Comparison of ENCODE assay signal across 10 mouse cellular contexts in the genomic region with DNA sequence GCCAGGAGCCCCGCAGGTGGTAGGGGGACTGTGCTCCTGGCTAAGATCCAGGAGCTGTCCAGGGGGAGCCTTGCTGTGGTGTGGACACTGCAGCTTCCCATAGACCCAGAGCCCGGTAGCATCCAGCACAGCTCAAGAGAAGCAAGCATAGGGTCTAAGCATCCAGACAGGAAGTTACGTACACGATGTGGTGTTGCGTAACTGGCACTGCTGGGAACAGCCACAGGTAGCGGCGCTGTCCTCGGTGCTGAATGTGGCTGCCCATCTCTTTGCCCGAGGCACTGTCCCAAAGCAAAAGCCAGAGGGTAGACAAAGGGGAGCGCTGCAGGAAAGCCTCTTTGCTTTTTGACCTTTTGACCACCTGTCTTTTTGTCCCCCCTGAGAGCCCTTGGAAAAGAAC. TPM values are rescaled to one million over a fixed set of nuclear protein-coding genes. Genes with fewer than 3 reads are reported as not detected.
A peak's percentile ranks its signal among the peaks of the same experiment; 100 is the strongest.
DNase-seq lines count a peak whose midpoint lies in the region; ATAC-seq and TF ChIP-seq lines count a peak whose summit lies in the region.
"Had no signal": no experiment of that assay in that cellular context is flagged by ENCODE, and none has a peak within 500 bp of the region (broad histone marks: within the 10 kb centered on the region; RNA-seq: fewer than 3 reads in every experiment).

No protein-coding gene starts in this region.

- H3K9ac ChIP-seq in hindbrain, postnatal 0 days (replicated peaks; ENCODE audit: low read length) = no peak overlapping the region
- no peak overlapping the region for H3K9ac ChIP-seq in hindbrain, embryonic 14.5 days
- no peak overlapping the region for H3K9ac ChIP-seq in kidney, postnatal 0 days (ENCODE audit: low read depth, low read length)
- H3K9ac ChIP-seq: liver, embryonic 13.5 days; stomach, embryonic 15.5 days had no signal

- H3K36me3 ChIP-seq in hindbrain, postnatal 0 days (ENCODE audit: insufficient read depth, low read length) = no peaks in the 10 kb centered on the region
- no peaks in the 10 kb centered on the region for H3K36me3 ChIP-seq in hindbrain, embryonic 14.5 days (replicated peaks; ENCODE audit: control insufficient read depth, insufficient read depth)
- no peaks in the 10 kb centered on the region for H3K36me3 ChIP-seq in kidney, postnatal 0 days (ENCODE audit: insufficient read depth, low read length)
- no peaks in the 10 kb centered on the region for H3K36me3 ChIP-seq in myocyte (ENCODE audit: control insufficient read depth, insufficient read depth)
- H3K36me3 ChIP-seq: liver, embryonic 13.5 days; stomach, embryonic 15.5 days had no signal

- H3K9me3 ChIP-seq in hindbrain, postnatal 0 days (ENCODE audit: low read length) = no peaks in the 10 kb centered on the region
- no peaks in the 10 kb centered on the region for H3K9me3 ChIP-seq in hindbrain, embryonic 14.5 days (ENCODE audit: control insufficient read depth, low read length)
- no peaks in the 10 kb centered on the region for H3K9me3 ChIP-seq in kidney, postnatal 0 days (replicated peaks; ENCODE audit: low read length)
- H3K9me3 ChIP-seq: liver, embryonic 13.5 days; stomach, embryonic 15.5 days had no signal

- no peak overlapping the region for H3K27ac ChIP-seq in hindbrain, postnatal 0 days
- H3K27ac ChIP-seq in hindbrain, embryonic 14.5 days = no peak overlapping the region
- no peak overlapping the region for H3K27ac ChIP-seq in kidney, postnatal 0 days
- H3K27ac ChIP-seq: liver, embryonic 13.5 days; stomach, embryonic 15.5 days had no signal

- no peak overlapping the region for H3K4me3 ChIP-seq in hindbrain, postnatal 0 days (ENCODE audit: low read length)
- no peak overlapping the region for H3K4me3 ChIP-seq in hindbrain, embryonic 14.5 days (replicated peaks; ENCODE audit: low read length)
- H3K4me3 ChIP-seq in kidney, postnatal 0 days (replicated peaks; ENCODE audit: low read depth, low read length) = no peak overlapping the region
- H3K4me3 ChIP-seq in myocyte = no peak overlapping the region
- H3K4me3 ChIP-seq: liver, embryonic 13.5 days; stomach, embryonic 15.5 days had no signal

- no peaks in the 10 kb centered on the region for H3K27me3 ChIP-seq in hindbrain, postnatal 0 days (ENCODE audit: insufficient read depth, low read length)
- H3K27me3 ChIP-seq in hindbrain, embryonic 14.5 days (ENCODE audit: control insufficient read depth, insufficient read depth, low read length) = 0 out of 2 replicates have a peak, but pooled peaks cover 4% of the 10 kb centered on the region
- H3K27me3 ChIP-seq in kidney, postnatal 0 days (ENCODE audit: insufficient read depth, low read length) = no peaks in the 10 kb centered on the region
- H3K27me3 ChIP-seq in myocyte (ENCODE audit: control insufficient read depth, insufficient read depth, insufficient read length) = peaks cover 24% of the 10 kb centered on the region
- H3K27me3 ChIP-seq: stomach, embryonic 15.5 days had no signal

- no peak for TF ChIP-seq CTCF in hindbrain, postnatal 0 days (IDR thresholded peaks at IDR 0.05; ENCODE audit: low read depth)
- no peak for TF ChIP-seq CTCF in kidney, postnatal 0 days (IDR thresholded peaks at IDR 0.05; ENCODE audit: low read depth)

- DNase-seq in hindbrain, postnatal 0 days (ENCODE audit: low spot score) = peak; percentile 19
- DNase-seq in hindbrain, embryonic 14.5 days (ENCODE audit: low spot score) = no peak
- peak; percentile 68 for DNase-seq in R1 (ENCODE audit: low read depth, low spot score)
- DNase-seq in kidney, postnatal 0 days (ENCODE audit: low spot score) = peak; percentile 62
- DNase-seq in left cerebral cortex, postnatal 4 days = no peak
- no peak for DNase-seq in layer of hippocampus, adult 9-11 months
- DNase-seq: liver, embryonic 13.5 days had no signal

- no peaks in the 10 kb centered on the region for H3K4me1 ChIP-seq in hindbrain, postnatal 0 days (ENCODE audit: insufficient read depth, low read length)
- no peaks in the 10 kb centered on the region for H3K4me1 ChIP-seq in hindbrain, embryonic 14.5 days (replicated peaks; ENCODE audit: control insufficient read depth, insufficient read depth, low read length)
- H3K4me1 ChIP-seq in kidney, postnatal 0 days (replicated peaks; ENCODE audit: insufficient read depth, low read length) = no peaks in the 10 kb centered on the region
- H3K4me1 ChIP-seq: liver, embryonic 13.5 days; stomach, embryonic 15.5 days had no signal

- WGBS in hindbrain, postnatal 0 days = 12% methylated on average over 10 of the region's 10 CpGs
- WGBS in hindbrain, embryonic 14.5 days = 20% methylated on average over 10 of the region's 10 CpGs
- 15% methylated on average over 10 of the region's 10 CpGs for WGBS in kidney, postnatal 0 days

- no peaks in the 10 kb centered on the region for H3K79me2 ChIP-seq in myocyte (ENCODE audit: control insufficient read depth, insufficient read depth)

- H3ac ChIP-seq in myocyte (ENCODE audit: control insufficient read depth, insufficient read length) = no peak overlapping the region

- no peak overlapping the region for H3K4me2 ChIP-seq in hindbrain, postnatal 0 days (ENCODE audit: low read depth, low read length)
- no peak overlapping the region for H3K4me2 ChIP-seq in hindbrain, embryonic 14.5 days (replicated peaks)
- no peak overlapping the region for H3K4me2 ChIP-seq in kidney, postnatal 0 days (ENCODE audit: low read length)
- no peak overlapping the region for H3K4me2 ChIP-seq in myocyte (ENCODE audit: low read depth)
- H3K4me2 ChIP-seq: liver, embryonic 13.5 days; stomach, embryonic 15.5 days had no signal

- intact Hi-C loops in left cerebral cortex, postnatal 4 days (cut with DNase I) = no loop called here

- TF ChIP-seq POLR2A in myocyte (IDR thresholded peaks at IDR 0.05; ENCODE audit: insufficient read length, low read depth) = no peak

- peak; percentile 41; the same call in 1 of the 2 replicates for ATAC-seq in hindbrain, postnatal 0 days
- ATAC-seq in hindbrain, embryonic 14.5 days (ENCODE audit: low FRiP score) = no peak
- ATAC-seq in kidney, postnatal 0 days (replicated peaks; ENCODE audit: low FRiP score, low read depth) = no peak
- ATAC-seq in inflammation-experienced regulatory T-cells, adult 6 months = no peak

TF ChIP-seq in myocyte, 11 proteins besides CTCF, POLR2A, EP300 and RAD21:
- TF ChIP-seq REST (IDR thresholded peaks at IDR 0.05; ENCODE audit: insufficient read depth, insufficient read length) = peak; percentile 100
- no peak for TF ChIP-seq USF1 (IDR thresholded peaks at IDR 0.05; ENCODE audit: low read depth)
- TF ChIP-seq CEBPB (IDR thresholded peaks at IDR 0.05; ENCODE audit: insufficient read depth, poor library complexity, severe bottlenecking) = peak; percentile 81
- TF ChIP-seq SRF (IDR thresholded peaks at IDR 0.05; ENCODE audit: control insufficient read depth, insufficient read length, low read depth) = no peak
- TF ChIP-seq MYOG (IDR thresholded peaks at IDR 0.05; ENCODE audit: control insufficient read depth in 1 of 3, insufficient read depth in 1 of 3, insufficient read length in 2 of 3, low read depth in 2 of 3) = no peak
- no peak for TF ChIP-seq POLR2AphosphoS2 (IDR thresholded peaks at IDR 0.05; ENCODE audit: insufficient read length, low read depth)
- TF ChIP-seq TCF3 (IDR thresholded peaks at IDR 0.05; ENCODE audit: insufficient read length, low read depth) = no peak
TF ChIP-seq in myocyte: peak in this region for 2.

RNA-seq across cellular contexts. Expression of a gene that starts 6.1 kb away (rescaled TPM):
- total RNA-seq in hindbrain, postnatal 0 days (2014; rRNA removed) = 16.0 and 18.7 TPM in 2 replicates
- 1.7 and 1.9 TPM in 2 replicates for polyA plus RNA-seq in hindbrain, postnatal 0 days (2015; fragmentation: Nextera tagmentation; extraction: Ambion mirVana)
- polyA plus RNA-seq in hindbrain, embryonic 14.5 days (2014; fragmentation: Nextera tagmentation; extraction: Ambion mirVana) = 0.80 and 1.0 TPM in 2 replicates
- 4.7 and 6.0 TPM in 2 replicates for polyA plus RNA-seq in kidney, postnatal 0 days (2015; fragmentation: Nextera tagmentation; extraction: Ambion mirVana)
- polyA plus RNA-seq in myocyte (2012; fragmentation: generic; extraction: Trizol) = 0.64 TPM
- 1 to 10 TPM; 1.9 to 3.3 TPM for total RNA-seq in left cerebral cortex, postnatal 4 days (2021)
- polyA plus RNA-seq in inflammation-experienced regulatory T-cells, adult 6 months (2017; shearing (Covaris generic)) = not detected

RNA-seq across cellular contexts. Expression of a gene that starts 43.3 kb away (rescaled TPM):
- total RNA-seq in hindbrain, postnatal 0 days (2014; rRNA removed) = 10.9 and 12.3 TPM in 2 replicates
- polyA plus RNA-seq in hindbrain, postnatal 0 days (2015; fragmentation: Nextera tagmentation; extraction: Ambion mirVana) = 3.3 and 3.6 TPM in 2 replicates
- 6.0 and 6.5 TPM in 2 replicates for polyA plus RNA-seq in hindbrain, embryonic 14.5 days (2014; fragmentation: Nextera tagmentation; extraction: Ambion mirVana)
- polyA plus RNA-seq in kidney, postnatal 0 days (2015; fragmentation: Nextera tagmentation; extraction: Ambion mirVana) = 4.2 and 5.4 TPM in 2 replicates
- polyA plus RNA-seq in myocyte (2012; fragmentation: generic; extraction: Trizol) = 5.1 TPM
- 10 to 100 TPM; 10.9 to 11.9 TPM for total RNA-seq in left cerebral cortex, postnatal 4 days (2021)
- 1 to 10 TPM; 2.0 to 3.1 (median 2.9) TPM for polyA plus RNA-seq in inflammation-experienced regulatory T-cells, adult 6 months (2017; shearing (Covaris generic))

RNA-seq across cellular contexts. Expression of a gene that starts 51.3 kb away (rescaled TPM):
- total RNA-seq in hindbrain, postnatal 0 days (2014; rRNA removed) = 23.5 and 24.2 TPM in 2 replicates
- polyA plus RNA-seq in hindbrain, postnatal 0 days (2015; fragmentation: Nextera tagmentation; extraction: Ambion mirVana) = 11.4 and 12.7 TPM in 2 replicates
- 13.7 and 14.5 TPM in 2 replicates for polyA plus RNA-seq in hindbrain, embryonic 14.5 days (2014; fragmentation: Nextera tagmentation; extraction: Ambion mirVana)
- polyA plus RNA-seq in kidney, postnatal 0 days (2015; fragmentation: Nextera tagmentation; extraction: Ambion mirVana) = 15.0 and 15.5 TPM in 2 replicates
- 20.8 TPM for polyA plus RNA-seq in myocyte (2012; fragmentation: generic; extraction: Trizol)
- total RNA-seq in left cerebral cortex, postnatal 4 days (2021) = 10 to 100 TPM; 24.2 to 26.1 TPM
- 10 to 100 TPM; 20.1 to 25.4 (median 23.4) TPM for polyA plus RNA-seq in inflammation-experienced regulatory T-cells, adult 6 months (2017; shearing (Covaris generic))

Comparison
In these comparisons a context has a peak if more than half of its experiments do, and no peak if none do; other contexts are left out.
1. DNase-seq: peak in hindbrain, postnatal 0 days (single experiment), R1 (single experiment) and kidney, postnatal 0 days (single experiment); none in hindbrain, embryonic 14.5 days (single experiment), left cerebral cortex, postnatal 4 days (single experiment) and layer of hippocampus, adult 9-11 months (single experiment).